Mouse (Mus musculus): Measurements from ENCODE around the gene Dlx5.

DNA sequence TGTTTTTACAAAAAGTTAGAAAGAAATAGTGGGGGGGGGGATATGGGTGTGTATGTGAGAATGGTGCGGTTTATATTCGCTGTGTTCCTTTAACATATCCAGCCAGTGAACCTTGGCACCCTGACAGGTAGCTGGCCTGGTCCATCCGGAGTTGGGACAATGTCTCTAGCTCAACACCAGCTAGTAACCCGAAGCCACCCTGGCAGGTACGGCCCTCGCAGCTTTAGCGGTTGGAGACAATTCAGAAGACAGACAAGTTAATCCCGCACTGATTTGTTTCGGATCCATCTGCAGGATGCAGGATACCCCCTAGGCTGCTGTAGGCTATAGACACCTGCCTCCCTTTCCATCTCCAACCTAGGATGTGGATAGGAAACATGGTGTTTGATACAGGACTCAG is 27.7 kb downstream of the Dlx5 start:
- TF ChIP-seq POLR2A (IDR thresholded peaks at IDR 0.05; ENCODE audit: insufficient read length, low read depth): no peak
- TF ChIP-seq SRF (IDR thresholded peaks at IDR 0.05; ENCODE audit: control insufficient read depth, insufficient read length, low read depth): no peak
- TF ChIP-seq USF1 (IDR thresholded peaks at IDR 0.05; ENCODE audit: low read depth): no peak
- TF ChIP-seq MYOD1 (IDR thresholded peaks at IDR 0.05; ENCODE audit: control insufficient read depth in 1 of 3, insufficient read length in 2 of 3, low read depth in 2 of 3): no peak
- TF ChIP-seq POLR2AphosphoS2 (IDR thresholded peaks at IDR 0.05; ENCODE audit: insufficient read length, low read depth): no peak
- no peak for TF ChIP-seq CEBPB (IDR thresholded peaks at IDR 0.05; ENCODE audit: insufficient read depth, poor library complexity, severe bottlenecking)

All from myocyte (in vitro differentiated cells).